Mouse (Mus musculus): ENCODE measurements around the gene Sapcd1. TPM values are rescaled to one million over a fixed set of nuclear protein-coding genes. Genes with fewer than 3 reads are reported as not detected.

The Sapcd1 gene
- total and polyA plus RNA-seq, 3 experiments: 94.1 to 142 (median 105) TPM

GRCm38 (mm10) chr17:35000717-35001451, 26.9 kb downstream of the Sapcd1 start, which contains the start of gene Vars:
Vars (plus strand) TSS chr17:35000987.
- Histone ChIP-seq H3K36me3 (replicated peaks in 1 of 2; ENCODE audit: control insufficient read depth in 1 of 2, insufficient read depth in 1 of 2, low read length in 1 of 2) (peaks cover 49 to 59% of the 10 kb centered on the region in 2 experiments), H3K4me3 (replicated peaks in 1 of 3; ENCODE audit: low read depth in 2 of 3, low read length in 2 of 3, poor library complexity in 1 of 3) (peak within 1 kb of the TSS; percentile 84 to 94 (median 86)), H3K27me3 (replicated peaks) (no peaks in the 10 kb centered on the region), H3K27ac (ENCODE audit: insufficient read depth, low read depth) (peak within 1 kb of the TSS; percentile 100), H3K4me1 (ENCODE audit: control insufficient read depth in 1 of 2, insufficient read depth in 2 of 2) (peaks cover 5 to 8% of the 10 kb centered on the region in 2 experiments; a peak in 2 of 4 replicates), H3K9me3 (replicated peaks; ENCODE audit: low read length) (peaks cover 36% of the 10 kb centered on the region), H3K9ac (ENCODE audit: insufficient read depth, low read depth) (peak within 1 kb of the TSS; percentile 100), H3K4me2 (ENCODE audit: insufficient read depth, low read depth, poor library complexity, severe bottlenecking) (peak within 1 kb of the TSS; percentile 30), H3K79me2 (replicated peaks; ENCODE audit: control insufficient read depth, extremely low read depth, insufficient read depth, poor library complexity, severe bottlenecking) (peaks cover 35% of the 10 kb centered on the region)
- in situ Hi-C loops (cut with MboI; ENCODE audit: low pct_ligation_motif_present, low pct_unique_long_range_greater_than_20kb, low sequenced_read_pairs): no loop called here
- peak; percentile 82 for DNase-seq (ENCODE audit: extremely low read depth)
- dilution Hi-C loops (cut with MboI; ENCODE audit: extremely low pct_ligation_motif_present, extremely low pct_unique_long_range_greater_than_20kb, low sequenced_read_pairs): no loop called here
- TF ChIP-seq CHD2 (IDR thresholded peaks at IDR 0.05; ENCODE audit: low read length): no peak; the same call in 1 of the 2 replicates
- peak; percentile 54 for TF ChIP-seq TCF12 (IDR thresholded peaks at IDR 0.05; ENCODE audit: low read depth, low read length)
- TF ChIP-seq EP300 (IDR thresholded peaks at IDR 0.05; ENCODE audit: low read length): no peak
- peak; percentile 96 for TF ChIP-seq MXI1 (IDR thresholded peaks at IDR 0.05; ENCODE audit: low read depth, low read length)
- peak; percentile 83; the same call in 1 of the 2 replicates for TF ChIP-seq MYC (IDR thresholded peaks at IDR 0.05; ENCODE audit: low read depth, low read length)
- TF ChIP-seq BHLHE40 (IDR thresholded peaks at IDR 0.05; ENCODE audit: low read depth, low read length): peak; percentile 80
- TF ChIP-seq CHD1 (IDR thresholded peaks at IDR 0.05; ENCODE audit: low read depth, low read length): no peak
- TF ChIP-seq ELF1 (IDR thresholded peaks at IDR 0.05; ENCODE audit: low read depth, low read length): peak; percentile 64; the same call in 1 of the 2 replicates
- no peak for TF ChIP-seq POLR2AphosphoS2 (IDR thresholded peaks at IDR 0.05; ENCODE audit: low read depth, low read length)
- TF ChIP-seq UBTF (IDR thresholded peaks at IDR 0.05; ENCODE audit: low read depth, low read length): peak; percentile 87
- TF ChIP-seq TBP (conservative IDR thresholded peaks at IDR 0.05; ENCODE audit: low read depth, low read length): peak; percentile 50; the same call in 1 of the 2 replicates
- TF ChIP-seq SIN3A (IDR thresholded peaks at IDR 0.05; ENCODE audit: low read length): peak; percentile 69
- TF ChIP-seq USF2 (conservative IDR thresholded peaks at IDR 0.05; ENCODE audit: low read depth, low read length): no peak; the same call in 1 of the 2 replicates
- TF ChIP-seq POLR2A (IDR thresholded peaks at IDR 0.05; ENCODE audit: low read depth, low read length): peak; percentile 78
- TF ChIP-seq NRF1 (IDR thresholded peaks at IDR 0.05; ENCODE audit: low read depth, low read length): peak; percentile 77
- TF ChIP-seq MAFK (IDR thresholded peaks at IDR 0.05; ENCODE audit: insufficient replicate concordance, low read length): no peak
- 0 out of 2 replicates have a peak, but pooled peaks have one; percentile 57 for TF ChIP-seq KAT2A (IDR thresholded peaks at IDR 0.05; ENCODE audit: insufficient replicate concordance, low read length)
- TF ChIP-seq ZKSCAN1 (IDR thresholded peaks at IDR 0.05; ENCODE audit: borderline replicate concordance, low read depth, low read length): no peak
- peak; percentile 78 for TF ChIP-seq ZMIZ1 (IDR thresholded peaks at IDR 0.05; ENCODE audit: low read depth, low read length)
- TF ChIP-seq SMC3 (IDR thresholded peaks at IDR 0.05; ENCODE audit: low read depth, low read length): no peak
- peak; percentile 92 for TF ChIP-seq MAX (IDR thresholded peaks at IDR 0.05; ENCODE audit: low read length)
- no peak; the same call in 1 of the 2 replicates for TF ChIP-seq RCOR1 (conservative IDR thresholded peaks at IDR 0.05; ENCODE audit: low read depth, low read length)
- no peak for TF ChIP-seq ZC3H11A (IDR thresholded peaks at IDR 0.05; ENCODE audit: low read depth, low read length)
- TF ChIP-seq IRF4 (IDR thresholded peaks at IDR 0.05; ENCODE audit: low read depth, low read length): no peak; the same call in 1 of the 2 replicates
- peak; percentile 82 for TF ChIP-seq NELFE (IDR thresholded peaks at IDR 0.05; ENCODE audit: low read depth, low read length)
- TF ChIP-seq JUN (IDR thresholded peaks at IDR 0.05; ENCODE audit: insufficient read depth, low read depth, low read length): no peak
- no peak for TF ChIP-seq GABPA (IDR thresholded peaks at IDR 0.05; ENCODE audit: insufficient replicate concordance, low read depth, low read length)
- no peak for TF ChIP-seq CTCF (conservative IDR thresholded peaks at IDR 0.05 in 1 of 2, IDR thresholded peaks at IDR 0.05 in 1 of 2; ENCODE audit: low read depth in 2 of 2, low read length in 2 of 2)
- TF ChIP-seq HCFC1 (IDR thresholded peaks at IDR 0.05; ENCODE audit: low read depth, low read length): peak; percentile 64
- peak; percentile 43 for TF ChIP-seq MEF2A (IDR thresholded peaks at IDR 0.05; ENCODE audit: borderline replicate concordance, low read depth, low read length)
- TF ChIP-seq USF1 (IDR thresholded peaks at IDR 0.05; ENCODE audit: low read depth, low read length): no peak; the same call in 1 of the 2 replicates
- TF ChIP-seq RAD21 (IDR thresholded peaks at IDR 0.05; ENCODE audit: low read depth, low read length): no peak
- peak; percentile 90 for TF ChIP-seq E2F4 (IDR thresholded peaks at IDR 0.05; ENCODE audit: insufficient replicate concordance, low read depth, low read length)
